In genomic region chr2:158225301-158225700, GRCm38 (mm10) we compare ENCODE assay signal across 9 mouse cellular contexts. TPM values are rescaled to one million over a fixed set of nuclear protein-coding genes. Genes with fewer than 3 reads are reported as not detected.
DNase-seq lines count a peak whose midpoint lies in the region; ATAC-seq and TF ChIP-seq lines count a peak whose summit lies in the region.
"Had no signal": no experiment of that assay in that cellular context is flagged by ENCODE, and none has a peak within 500 bp of the region (broad histone marks: within the 10 kb centered on the region; RNA-seq: fewer than 3 reads in every experiment).

No protein-coding gene starts in this region.

- DNase-seq in cerebellum, postnatal 14 days = peak; percentile 40
- DNase-seq in cerebellum, adult 2 months = no peak
- peak; percentile 44 for DNase-seq in urinary bladder, postnatal 14 days (ENCODE audit: low spot score)
- no peak for DNase-seq in urinary bladder, adult 2 months (ENCODE audit: low spot score)
- peak; percentile 71 for DNase-seq in kidney, postnatal 14 days
- DNase-seq in forebrain, embryonic 14.5 days (ENCODE audit: low spot score) = no peak

- H3K27ac ChIP-seq in cerebellum, adult 2 months (ENCODE audit: insufficient read depth, low read length) = no peak overlapping the region
- H3K27ac ChIP-seq in forebrain, embryonic 14.5 days (ENCODE audit: low read depth, low read length) = no peak overlapping the region
- H3K27ac ChIP-seq in midbrain, embryonic 13.5 days = no peak overlapping the region
- H3K27ac ChIP-seq: stomach, embryonic 15.5 days had no signal

- no peaks in the 10 kb centered on the region for H3K27me3 ChIP-seq in cerebellum, adult 2 months (ENCODE audit: control insufficient read depth, insufficient read depth, low read length)
- no peaks in the 10 kb centered on the region for H3K27me3 ChIP-seq in forebrain, embryonic 14.5 days (replicated peaks; ENCODE audit: control insufficient read depth, insufficient read depth, low read length)
- H3K27me3 ChIP-seq in midbrain, embryonic 13.5 days = 0 out of 2 replicates have a peak, but pooled peaks cover under 1% of the 10 kb centered on the region

- H3K9me3 ChIP-seq in forebrain, embryonic 14.5 days (replicated peaks; ENCODE audit: control insufficient read depth, low read length) = no peaks in the 10 kb centered on the region
- no peaks in the 10 kb centered on the region for H3K9me3 ChIP-seq in midbrain, embryonic 13.5 days
- H3K9me3 ChIP-seq: stomach, embryonic 15.5 days had no signal

- H3K4me1 ChIP-seq in cerebellum, adult 2 months (ENCODE audit: control insufficient read depth, insufficient read depth, low read length) = peaks cover 4% of the 10 kb centered on the region
- H3K4me1 ChIP-seq in forebrain, embryonic 14.5 days (ENCODE audit: control insufficient read depth, insufficient read depth, low read length) = peaks cover 10% of the 10 kb centered on the region
- H3K4me1 ChIP-seq in midbrain, embryonic 13.5 days (replicated peaks) = peaks cover 14% of the 10 kb centered on the region

- no peak overlapping the region for H3K9ac ChIP-seq in forebrain, embryonic 14.5 days (ENCODE audit: low read length)
- H3K9ac ChIP-seq in midbrain, embryonic 13.5 days (replicated peaks) = no peak overlapping the region
- H3K9ac ChIP-seq: stomach, embryonic 15.5 days had no signal

- ATAC-seq in megakaryocyte progenitor cell, adult 5-6 weeks (replicated peaks; ENCODE audit: poor library complexity) = no peak
- ATAC-seq in forebrain, embryonic 14.5 days = no peak
- no peak for ATAC-seq in midbrain, embryonic 13.5 days

- no peak overlapping the region for H3K4me2 ChIP-seq in forebrain, embryonic 14.5 days (ENCODE audit: low read length)
- no peak overlapping the region for H3K4me2 ChIP-seq in midbrain, embryonic 13.5 days (replicated peaks)
- H3K4me2 ChIP-seq: stomach, embryonic 15.5 days had no signal

- TF ChIP-seq CTCF in cerebellum, adult 2 months (IDR thresholded peaks at IDR 0.05; ENCODE audit: borderline replicate concordance, insufficient read depth, low read depth, low read length) = no peak

- TF ChIP-seq POLR2A in cerebellum, adult 2 months (IDR thresholded peaks at IDR 0.05; ENCODE audit: borderline replicate concordance, insufficient read depth, low read length) = no peak

- H3K36me3 ChIP-seq in forebrain, embryonic 14.5 days (ENCODE audit: control insufficient read depth, insufficient read depth, low read length) = no peaks in the 10 kb centered on the region
- no peaks in the 10 kb centered on the region for H3K36me3 ChIP-seq in midbrain, embryonic 13.5 days
- H3K36me3 ChIP-seq: stomach, embryonic 15.5 days had no signal

- WGBS in cerebellum, adult 2 months = 31% methylated on average over 5 of the region's 5 CpGs
- 77% methylated on average over 5 of the region's 5 CpGs for WGBS in forebrain, embryonic 14.5 days
- 81% methylated on average over 5 of the region's 5 CpGs for WGBS in midbrain, embryonic 13.5 days

- H3K4me3 ChIP-seq in cerebellum, adult 2 months (replicated peaks; ENCODE audit: insufficient read depth, low read depth, low read length) = no peak overlapping the region
- no peak overlapping the region for H3K4me3 ChIP-seq in forebrain, embryonic 14.5 days (ENCODE audit: low read depth, low read length)
- H3K4me3 ChIP-seq in midbrain, embryonic 13.5 days (replicated peaks) = no peak overlapping the region
- H3K4me3 ChIP-seq: stomach, embryonic 15.5 days had no signal

RNA-seq across cellular contexts. Expression of gene D630003M21Rik, which starts 3.7 kb away (rescaled TPM):
- polyA plus RNA-seq in cerebellum, adult 2 months (2012; rRNA removed) = 2.3 and 2.4 TPM in 2 replicates
- 1.9 and 2.5 TPM in 2 replicates for polyA plus RNA-seq in urinary bladder, adult 2 months (2012; rRNA removed)
- not detected in 2 replicates for total RNA-seq in megakaryocyte progenitor cell, adult 5-6 weeks (2015)
- total RNA-seq in megakaryocyte progenitor cell, adult 5-6 weeks (2017) = 0.04 TPM in 1 of 2 replicates, not detected in the other
- 1.5 and 2.2 TPM in 2 replicates for polyA plus RNA-seq in forebrain, embryonic 14.5 days (2014; fragmentation: Nextera tagmentation; extraction: Ambion mirVana)
- polyA plus RNA-seq in midbrain, embryonic 13.5 days (2015; fragmentation: Nextera tagmentation; extraction: Ambion mirVana) = 1.6 and 2.4 TPM in 2 replicates

RNA-seq across cellular contexts. Expression of gene Bpi, which starts 32.6 kb away (rescaled TPM):
- not detected in 2 replicates for polyA plus RNA-seq in cerebellum, adult 2 months (2012; rRNA removed)
- not detected in 2 replicates for polyA plus RNA-seq in urinary bladder, adult 2 months (2012; rRNA removed)
- 0.12 TPM in 1 of 2 replicates, not detected in the other for total RNA-seq in megakaryocyte progenitor cell, adult 5-6 weeks (2015)
- total RNA-seq in megakaryocyte progenitor cell, adult 5-6 weeks (2017) = not detected in 2 replicates
- not detected in 2 replicates for polyA plus RNA-seq in forebrain, embryonic 14.5 days (2014; fragmentation: Nextera tagmentation; extraction: Ambion mirVana)
- polyA plus RNA-seq in midbrain, embryonic 13.5 days (2015; fragmentation: Nextera tagmentation; extraction: Ambion mirVana) = not detected in 2 replicates
- polyA plus RNA-seq: stomach, embryonic 15.5 days had no signal

Comparison
In these comparisons a context has a peak if more than half of its experiments do, and no peak if none do; other contexts are left out.
1. DNase-seq: peak in cerebellum, postnatal 14 days (2 of 2), urinary bladder, postnatal 14 days (single experiment) and kidney, postnatal 14 days (single experiment); none in cerebellum, adult 2 months (0 of 2), urinary bladder, adult 2 months (single experiment) and forebrain, embryonic 14.5 days (single experiment).